Mouse (Mus musculus) adrenal gland, postnatal 36 days (tissue): ENCODE data around the gene Sympk. TPM values are rescaled to one million over a fixed set of nuclear protein-coding genes. Genes with fewer than 3 reads are reported as not detected.

Experiments used
- microRNA-seq: library from miRNA; unstranded; fragments of <30 nt; microRNA quantifications from one replicate; pipeline ENCODE4 v1.2.0, GENCODE M21; 2021
- total RNA-seq, 2 experiments: library from RNA; stranded (reverse); gene quantifications; 2 replicates each; pipeline ENCODE4 v1.2.3; 2021

The Sympk gene
- total RNA-seq, 2 experiments from 2014 or later: 88.7 to 102 TPM

Small RNA genes within 50 kb of the gene (microRNA-seq; reads per million reads assigned to microRNA genes)
- 2.0 reads per million for gene Mir3100

Other genes with a start within 250 kb of the Sympk start
- not detected for gene Psg19, start 225.9 kb upstream of the Sympk start, total RNA-seq
- not detected for gene Psg17, start 202.8 kb upstream of the Sympk start, total RNA-seq
- 1 to 10 TPM; 5.4 to 7.2 TPM for gene Mill2, start 184.4 kb upstream of the Sympk start, total RNA-seq
- 1 to 10 TPM in 1 of 2 experiments, under 1 TPM in 1; 0.56 to 1.3 TPM for gene Pglyrp1, start 153.0 kb upstream of the Sympk start, total RNA-seq
- gene Ccdc61, start 114.0 kb upstream of the Sympk start, total RNA-seq: 10 to 100 TPM; 11.5 to 12.1 TPM
- 1 to 10 TPM; 3.7 to 5.4 TPM for gene Nova2, start 98.5 kb upstream of the Sympk start, total RNA-seq
- not detected for gene Nanos2, start 37.0 kb upstream of the Sympk start, total RNA-seq
- 10 to 100 TPM; 10.3 to 12.2 TPM for gene Mypop, start 33.1 kb upstream of the Sympk start, total RNA-seq
- 10 to 100 TPM; 47.0 to 47.5 TPM for gene Irf2bp1, start 20.3 kb upstream of the Sympk start, total RNA-seq
- gene Foxa3, start 839 bp upstream of the Sympk start, total RNA-seq: not detected
- gene Rsph6a, start 30.3 kb downstream of the Sympk start, total RNA-seq: not detected
- gene Dmwd, start 51.9 kb downstream of the Sympk start, total RNA-seq: 10 to 100 TPM; 53.8 to 57.1 TPM
- 100 to 1,000 TPM in 1 of 2 experiments, 10 to 100 TPM in 1; 81.5 to 110 TPM for gene Dmpk, start 59.5 kb downstream of the Sympk start, total RNA-seq
- 10 to 100 TPM; 14.0 to 15.6 TPM for gene Six5, start 70.2 kb downstream of the Sympk start, total RNA-seq
- not detected for gene Gm4969, start 94.0 kb downstream of the Sympk start, total RNA-seq
- 10 to 100 TPM; 11.5 to 13.1 TPM for gene Fbxo46, start 95.5 kb downstream of the Sympk start, total RNA-seq
- 10 to 100 TPM; 17.4 to 18.8 TPM for gene Qpctl, start 124.9 kb downstream of the Sympk start, total RNA-seq
- 100 to 1,000 TPM in 1 of 2 experiments, 10 to 100 TPM in 1; 96.5 to 105 TPM for gene Snrpd2, start 125.3 kb downstream of the Sympk start, total RNA-seq
- gene Gipr, start 141.8 kb downstream of the Sympk start, total RNA-seq: under 1 TPM; 0.40 to 0.56 TPM
- 10 to 100 TPM; 45.2 to 65.2 TPM for gene Eml2, start 152.0 kb downstream of the Sympk start, total RNA-seq
- 10 to 100 TPM in 1 of 2 experiments, 1 to 10 TPM in 1; 5.9 to 12.9 TPM for gene Gpr4, start 188.2 kb downstream of the Sympk start, total RNA-seq
- gene Opa3, start 204.0 kb downstream of the Sympk start, total RNA-seq: 10 to 100 TPM; 31.7 to 37.4 TPM
- 10 to 100 TPM; 45.4 to 55.0 TPM for gene Vasp, start 247.4 kb downstream of the Sympk start, total RNA-seq